Mouse (Mus musculus) neural tube, embryonic 12.5 days (tissue): ENCODE data around the gene Gm48551. TPM values are rescaled to one million over a fixed set of nuclear protein-coding genes. Genes with fewer than 3 reads are reported as not detected.

Experiments used
- ATAC-seq: fragments of 200-750 bp; cut with Nextera tagmentation; 2 replicates; pipeline ENCODE4 v1.8.0; 2017; ENCODE audit warnings: low read depth, mild to moderate bottlenecking, moderate TSS enrichment, moderate library complexity; ENCODE audit not compliant: low FRiP score
- H3K27ac ChIP-seq: fragments of 300-500 bp; sonication (generic); 2 replicates; pipeline ENCODE4 v1.5.1; 2016
- H3K27me3 ChIP-seq: fragments of 300-500 bp; sonication (generic); replicated peaks from 2 replicates; pipeline ENCODE4 v1.6.1; 2016; ENCODE audit warnings: mild to moderate bottlenecking
- H3K36me3 ChIP-seq: fragments of 300-500 bp; sonication (generic); 2 replicates; pipeline ENCODE4 v1.6.1; 2016; ENCODE audit warnings: mild to moderate bottlenecking
- H3K4me1 ChIP-seq: fragments of 300-500 bp; sonication (generic); 2 replicates; pipeline ENCODE4 v1.6.1; 2016
- H3K4me2 ChIP-seq: fragments of 300-500 bp; sonication (generic); replicated peaks from 2 replicates; pipeline ENCODE4 v1.6.1; 2016; ENCODE audit warnings: mild to moderate bottlenecking
- H3K4me3 ChIP-seq: fragments of 300-500 bp; sonication (generic); 2 replicates; pipeline ENCODE4 v1.5.1; 2016
- H3K9ac ChIP-seq: fragments of 300-500 bp; sonication (generic); 2 replicates; pipeline ENCODE4 v1.6.1; 2016; ENCODE audit warnings: mild to moderate bottlenecking
- H3K9me3 ChIP-seq: fragments of 300-500 bp; sonication (generic); 2 replicates; pipeline ENCODE4 v1.6.1; 2016; ENCODE audit warnings: mild to moderate bottlenecking
- WGBS: fragments of 180-500 bp; shearing (Covaris S2); methylation state at CpG from one replicate; pipeline ENCODE4 v1.1.7; 2016; 5-methylcytosine and 5-hydroxymethylcytosine counted together
- microRNA-seq: library from miRNA; unstranded; fragments of <30 nt; microRNA quantifications from one replicate; pipeline ENCODE4, GENCODE M21; 2017
- polyA plus RNA-seq: library from polyadenylated mRNA; unstranded; fragments of >200 nt; fragmentation: Nextera tagmentation; extraction: Ambion mirVana; gene quantifications from 2 replicates; pipeline ENCODE4 v1.2.1, GENCODE M21; 2016

Gm48551 gene
- polyA plus RNA-seq, 1 experiment from 2014 or later: 5.0 TPM

GRCm38 (mm10) chr10:81430831-81431525, 46.7 kb downstream of the Gm48551 start:
- H3K4me3 ChIP-seq: peak overlapping the region; percentile 84
- peaks cover 43% of the 10 kb centered on the region for H3K4me1 ChIP-seq
- H3K27ac ChIP-seq: peak overlapping the region; percentile 69
- H3K27me3 ChIP-seq: peaks cover 44% of the 10 kb centered on the region
- H3K4me2 ChIP-seq: peak overlapping the region; percentile 94
- no peaks in the 10 kb centered on the region for H3K36me3 ChIP-seq
- no peaks in the 10 kb centered on the region for H3K9me3 ChIP-seq
- H3K9ac ChIP-seq: peak overlapping the region; percentile 92
- ATAC-seq: peak; percentile 5; the same call in 1 of the 2 replicates
- WGBS: 1% methylated on average over 55 of the region's 70 CpGs

- no peaks in the 10 kb centered on the region for H3K9me3 ChIP-seq
- ATAC-seq: no peak
- H3K4me3 ChIP-seq: peak overlapping the region; percentile 84
- H3K4me2 ChIP-seq: peak overlapping the region; percentile 94
- H3K27me3 ChIP-seq: peaks cover 37% of the 10 kb centered on the region
- 0 out of 2 replicates have a peak overlapping the region, but pooled peaks have one; percentile 92 for H3K9ac ChIP-seq
- no peaks in the 10 kb centered on the region for H3K36me3 ChIP-seq
- 0 out of 2 replicates have a peak overlapping the region, but pooled peaks have one; percentile 69 for H3K27ac ChIP-seq
- WGBS: 16% methylated on average over 15 of the region's 15 CpGs
- H3K4me1 ChIP-seq: peaks cover 36% of the 10 kb centered on the region
Measured at GRCm38 (mm10) chr10:81431526-81432168, 47.4 kb downstream of the Gm48551 start.

- Histone ChIP-seq H3K4me2 (peak overlapping the region; percentile 53), H3K9ac (no peak overlapping the region)
- peak; percentile 11 for ATAC-seq
Measured at GRCm38 (mm10) chr10:81432169-81432867, 48.1 kb downstream of the Gm48551 start.

GRCm38 (mm10) chr10:81432868-81433262, 48.6 kb downstream of the Gm48551 start:
- Histone ChIP-seq H3K9me3 (no peaks in the 10 kb centered on the region), H3K4me3 (no peak overlapping the region), H3K9ac (no peak overlapping the region), H3K27me3 (peaks cover 25% of the 10 kb centered on the region), H3K36me3 (no peaks in the 10 kb centered on the region), H3K27ac (no peak overlapping the region), H3K4me1 (peaks cover 30% of the 10 kb centered on the region), H3K4me2 (peak overlapping the region; percentile 53)
- peak; percentile 81 for ATAC-seq
- 5% methylated on average over 17 of the region's 17 CpGs for WGBS

More at GRCm38 (mm10) chr10:81432169-81432867, 48.1 kb downstream of the Gm48551 start:
- no peak overlapping the region for H3K4me3 ChIP-seq
- peaks cover 30% of the 10 kb centered on the region for H3K4me1 ChIP-seq
- WGBS: 66% methylated on average over 21 of the region's 21 CpGs
- H3K27ac ChIP-seq: no peak overlapping the region
- H3K36me3 ChIP-seq: no peaks in the 10 kb centered on the region
- no peaks in the 10 kb centered on the region for H3K9me3 ChIP-seq
- H3K27me3 ChIP-seq: peaks cover 30% of the 10 kb centered on the region

- 76% methylated on average over 26 of the region's 26 CpGs for WGBS
- H3K9ac ChIP-seq: no peak overlapping the region
- no peak overlapping the region for H3K4me3 ChIP-seq
Measured at GRCm38 (mm10) chr10:81433541-81434289, 49.4 kb downstream of the Gm48551 start.

GRCm38 (mm10) chr10:81434361-81435263, 50.3 kb downstream of the Gm48551 start:
- no peaks in the 10 kb centered on the region for H3K9me3 ChIP-seq
- 62% methylated on average over 15 of the region's 15 CpGs for WGBS
- no peak overlapping the region for H3K4me2 ChIP-seq
- H3K36me3 ChIP-seq: no peaks in the 10 kb centered on the region
- no peak overlapping the region for H3K27ac ChIP-seq
- H3K4me3 ChIP-seq: no peak overlapping the region
- peaks cover 23% of the 10 kb centered on the region for H3K4me1 ChIP-seq
- H3K27me3 ChIP-seq: peaks cover 13% of the 10 kb centered on the region; the same call in 1 of the 2 replicates
- no peak overlapping the region for H3K9ac ChIP-seq
- no peak for ATAC-seq

More at GRCm38 (mm10) chr10:81433541-81434289, 49.4 kb downstream of the Gm48551 start:
- Histone ChIP-seq H3K9me3 (no peaks in the 10 kb centered on the region), H3K27ac (no peak overlapping the region), H3K4me2 (peak overlapping the region; percentile 53), H3K4me1 (peaks cover 30% of the 10 kb centered on the region), H3K27me3 (peaks cover 17% of the 10 kb centered on the region), H3K36me3 (no peaks in the 10 kb centered on the region)
- no peak for ATAC-seq

- Histone ChIP-seq H3K36me3 (no peaks in the 10 kb centered on the region), H3K27me3 (peaks cover 13% of the 10 kb centered on the region; the same call in 1 of the 2 replicates), H3K4me3 (no peak overlapping the region), H3K27ac (no peak overlapping the region), H3K4me2 (no peak overlapping the region), H3K9me3 (no peaks in the 10 kb centered on the region), H3K9ac (no peak overlapping the region), H3K4me1 (peaks cover 18% of the 10 kb centered on the region)
- 82% methylated on average over 3 of the region's 3 CpGs for WGBS
- no peak for ATAC-seq
Measured at GRCm38 (mm10) chr10:81435436-81435835, 51.2 kb downstream of the Gm48551 start.

- H3K9ac ChIP-seq: no peak overlapping the region
- H3K4me3 ChIP-seq: no peak overlapping the region
- H3K27me3 ChIP-seq: 0 out of 2 replicates have a peak, but pooled peaks cover 2% of the 10 kb centered on the region
- no peaks in the 10 kb centered on the region for H3K9me3 ChIP-seq
- no peak for ATAC-seq
- no peak overlapping the region for H3K27ac ChIP-seq
- H3K4me2 ChIP-seq: no peak overlapping the region
- H3K4me1 ChIP-seq: no peaks in the 10 kb centered on the region
- H3K36me3 ChIP-seq: no peaks in the 10 kb centered on the region
Measured at GRCm38 (mm10) chr10:81441019-81441418, 56.8 kb downstream of the Gm48551 start.

Small RNAs within 50 kb of the gene (microRNA-seq; reads per million reads assigned to microRNA genes)
- gene Mir1191b (not detected), gene Mir6913 (not detected)

Other genes with a start within 250 kb of the Gm48551 start
- 15.6 and 17.5 TPM in 2 replicates for gene Zbtb7a, start 249.2 kb upstream of the Gm48551 start, polyA plus RNA-seq
- gene Pias4, start 216.5 kb upstream of the Gm48551 start, polyA plus RNA-seq: 67.6 and 70.6 TPM in 2 replicates
- gene Eef2, start 207.8 kb upstream of the Gm48551 start, polyA plus RNA-seq: 515 and 520 TPM in 2 replicates
- 87.7 and 88.4 TPM in 2 replicates for gene Dapk3, start 201.5 kb upstream of the Gm48551 start, polyA plus RNA-seq
- not detected in 2 replicates for gene 4930442H23Rik, start 200.6 kb upstream of the Gm48551 start, polyA plus RNA-seq
- 0.14 TPM in 1 of 2 replicates, not detected in the other for gene Nmrk2, start 182.4 kb upstream of the Gm48551 start, polyA plus RNA-seq
- gene Atcay, start 153.6 kb upstream of the Gm48551 start, polyA plus RNA-seq: 34.0 and 43.6 TPM in 2 replicates
- 16.0 and 18.2 TPM in 2 replicates for gene Zfr2, start 151.3 kb upstream of the Gm48551 start, polyA plus RNA-seq
- gene Matk, start 131.5 kb upstream of the Gm48551 start, polyA plus RNA-seq: 5.1 and 6.2 TPM in 2 replicates
- gene Mrpl54, start 117.5 kb upstream of the Gm48551 start, polyA plus RNA-seq: 157 and 176 TPM in 2 replicates
- 35.9 and 36.4 TPM in 2 replicates for gene Apba3, start 117.5 kb upstream of the Gm48551 start, polyA plus RNA-seq
- 3.9 and 4.6 TPM in 2 replicates for gene Tjp3, start 92.9 kb upstream of the Gm48551 start, polyA plus RNA-seq
- 89.7 and 99.3 TPM in 2 replicates for gene Pip5k1c, start 91.5 kb upstream of the Gm48551 start, polyA plus RNA-seq
- 54.1 and 54.9 TPM in 2 replicates for gene Cactin, start 63.4 kb upstream of the Gm48551 start, polyA plus RNA-seq
- 3.8 and 4.7 TPM in 2 replicates for gene Tbxa2r, start 55.7 kb upstream of the Gm48551 start, polyA plus RNA-seq
- gene Gipc3, start 41.2 kb upstream of the Gm48551 start, polyA plus RNA-seq: not detected in 2 replicates
- gene Hmg20b, start 34.0 kb upstream of the Gm48551 start, polyA plus RNA-seq: 95.6 TPM in 2 replicates
- 16.0 and 16.8 TPM in 2 replicates for gene Mfsd12, start 27.0 kb upstream of the Gm48551 start, polyA plus RNA-seq
- gene 4930404N11Rik, start 18.6 kb upstream of the Gm48551 start, polyA plus RNA-seq: 0.80 and 1.1 TPM in 2 replicates
- gene Fzr1, start 6.0 kb upstream of the Gm48551 start, polyA plus RNA-seq: 136 and 138 TPM in 2 replicates
- gene Dohh, start within 50 bp of the Gm48551 start, polyA plus RNA-seq: 75.6 and 77.9 TPM in 2 replicates
- gene Gm48552, start 4.5 kb downstream of the Gm48551 start, polyA plus RNA-seq: 2.3 and 2.5 TPM in 2 replicates
- 2.1 and 2.7 TPM in 2 replicates for gene Smim24, start 8.6 kb downstream of the Gm48551 start, polyA plus RNA-seq
- 21.7 and 22.2 TPM in 2 replicates for gene Nfic, start 71.2 kb downstream of the Gm48551 start, polyA plus RNA-seq
- 32.3 and 33.0 TPM in 2 replicates for gene Celf5, start 98.2 kb downstream of the Gm48551 start, polyA plus RNA-seq
- gene Ncln, start 111.9 kb downstream of the Gm48551 start, polyA plus RNA-seq: 73.2 and 78.4 TPM in 2 replicates
- gene S1pr4, start 115.7 kb downstream of the Gm48551 start, polyA plus RNA-seq: 0.51 and 0.56 TPM in 2 replicates
- gene Gna15, start 139.8 kb downstream of the Gm48551 start, polyA plus RNA-seq: 0.81 and 1.2 TPM in 2 replicates
- gene Gna11, start 160.7 kb downstream of the Gm48551 start, polyA plus RNA-seq: 77.6 and 78.3 TPM in 2 replicates
- gene Aes, start 175.0 kb downstream of the Gm48551 start, polyA plus RNA-seq: 547 and 569 TPM in 2 replicates
- 18.1 and 19.6 TPM in 2 replicates for gene Tle2, start 190.1 kb downstream of the Gm48551 start, polyA plus RNA-seq
- 6.4 and 7.3 TPM in 2 replicates for gene Tle6, start 216.6 kb downstream of the Gm48551 start, polyA plus RNA-seq
- gene BC025920, start 221.8 kb downstream of the Gm48551 start, polyA plus RNA-seq: 1.4 and 2.3 TPM in 2 replicates
- 53.3 and 56.6 TPM in 2 replicates for gene Sirt6, start 243.3 kb downstream of the Gm48551 start, polyA plus RNA-seq
- 8.8 and 9.0 TPM in 2 replicates for gene Ankrd24, start 244.1 kb downstream of the Gm48551 start, polyA plus RNA-seq